Mouse (Mus musculus): Measurements from ENCODE around the gene Olfr1392. TPM values are rescaled to one million over a fixed set of nuclear protein-coding genes. Genes with fewer than 3 reads are reported as not detected.
A peak's percentile ranks its signal among the peaks of the same experiment; 100 is the strongest.

Olfr1392 gene
- polyA plus RNA-seq, 1 experiment: not detected

DNA sequence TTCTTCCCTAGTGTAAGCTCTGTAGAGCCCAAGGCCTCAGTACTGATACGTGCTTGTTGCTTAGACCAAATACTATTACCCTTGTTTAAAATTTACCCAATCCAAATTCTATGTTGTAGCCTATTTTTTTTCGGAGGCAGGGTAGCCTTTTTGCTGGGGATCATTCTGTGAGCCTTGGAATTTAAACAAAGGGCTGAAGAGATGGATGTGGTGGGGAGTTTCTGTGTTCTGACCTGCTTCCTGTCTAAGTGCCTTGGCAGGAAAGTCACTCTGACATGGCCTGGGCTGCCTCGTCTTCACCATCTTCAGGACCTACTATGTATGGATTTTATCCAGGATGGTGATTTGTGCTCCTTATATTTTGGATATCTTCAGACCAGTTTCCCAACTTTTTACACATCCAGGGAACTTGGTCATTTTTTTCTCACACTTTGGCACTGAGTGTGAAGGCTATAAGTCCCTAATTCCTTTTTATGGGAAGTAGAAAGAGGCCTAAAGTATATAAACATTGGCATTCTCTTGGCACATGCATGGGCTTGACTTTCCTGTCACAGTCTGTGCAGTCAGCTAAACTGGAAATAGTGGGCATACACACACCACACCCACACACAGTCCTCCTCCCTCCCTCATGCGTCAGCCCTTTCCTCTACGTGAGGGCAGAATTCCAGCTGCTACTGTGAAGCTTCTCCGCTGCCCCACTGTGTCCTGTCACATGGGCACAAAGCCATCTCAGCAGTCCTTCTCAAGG lies 36.7 kb upstream of the Olfr1392 start:
- Histone ChIP-seq H3K4me2 (ENCODE audit: low read depth) (peak overlapping the region; percentile 83), H3K27me3 (ENCODE audit: control insufficient read depth, insufficient read depth, insufficient read length) (no peaks in the 10 kb centered on the region), H3K4me3 (no peak overlapping the region), H3K36me3 (ENCODE audit: control insufficient read depth, insufficient read depth) (no peaks in the 10 kb centered on the region), H3ac (ENCODE audit: control insufficient read depth, insufficient read length) (no peak overlapping the region), H3K79me2 (ENCODE audit: control insufficient read depth, insufficient read depth) (peaks cover 24% of the 10 kb centered on the region)
- TF ChIP-seq MYOG (IDR thresholded peaks at IDR 0.05; ENCODE audit: control insufficient read depth in 1 of 3, insufficient read depth in 1 of 3, insufficient read length in 2 of 3, low read depth in 2 of 3) (no peak), POLR2A (IDR thresholded peaks at IDR 0.05; ENCODE audit: insufficient read length, low read depth) (no peak), MYOD1 (IDR thresholded peaks at IDR 0.05; ENCODE audit: control insufficient read depth in 1 of 3, insufficient read length in 2 of 3, low read depth in 2 of 3) (no peak), TCF3 (IDR thresholded peaks at IDR 0.05; ENCODE audit: insufficient read length, low read depth) (no peak), REST (IDR thresholded peaks at IDR 0.05; ENCODE audit: insufficient read depth, insufficient read length) (no peak), E2F4 (IDR thresholded peaks at IDR 0.05; ENCODE audit: insufficient read depth) (no peak), SRF (IDR thresholded peaks at IDR 0.05; ENCODE audit: control insufficient read depth, insufficient read length, low read depth) (no peak), TCF12 (IDR thresholded peaks at IDR 0.05; ENCODE audit: insufficient read depth, poor library complexity, severe bottlenecking) (no peak), USF1 (IDR thresholded peaks at IDR 0.05; ENCODE audit: low read depth) (no peak), CEBPB (IDR thresholded peaks at IDR 0.05; ENCODE audit: insufficient read depth, poor library complexity, severe bottlenecking) (no peak), MAX (IDR thresholded peaks at IDR 0.05; ENCODE audit: low read depth) (no peak)

DNA sequence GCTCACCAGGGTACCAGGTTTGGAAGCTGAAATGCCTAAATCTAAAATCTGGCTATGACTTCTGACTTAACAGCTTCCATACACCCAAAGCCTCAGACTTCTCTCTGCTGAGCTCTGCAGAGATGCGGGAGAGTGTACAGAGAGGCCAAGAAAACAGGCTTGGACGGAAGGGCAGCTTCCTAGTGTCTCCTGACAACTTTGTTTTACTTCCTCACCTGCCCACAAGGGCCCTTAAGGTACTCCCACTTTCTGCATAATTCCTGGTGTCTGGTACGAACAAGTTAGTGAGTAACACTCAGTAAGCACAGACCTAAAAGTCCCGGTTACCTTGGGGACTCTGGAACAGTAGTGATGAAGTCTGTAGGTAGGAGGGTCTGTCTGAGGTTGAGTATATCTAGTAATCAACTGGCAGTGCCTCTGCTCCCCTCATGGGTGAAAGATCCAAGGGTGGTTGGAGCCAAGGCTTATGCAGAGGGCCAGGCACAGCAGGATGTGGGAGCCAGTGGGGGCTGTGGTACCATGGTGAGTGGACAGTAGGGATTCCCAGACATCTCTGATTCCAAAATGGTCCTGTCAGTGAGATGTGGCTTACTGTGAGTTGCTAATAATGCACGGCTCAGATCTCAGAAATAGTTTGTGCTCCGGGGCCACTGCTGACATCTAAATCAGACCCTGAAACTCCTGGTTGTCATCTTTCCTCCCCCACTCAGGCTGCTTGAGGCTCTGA lies 35.9 kb upstream of the Olfr1392 start:
- H3K27me3 ChIP-seq (ENCODE audit: control insufficient read depth, insufficient read depth, insufficient read length): no peaks in the 10 kb centered on the region
- TF ChIP-seq MYOG (IDR thresholded peaks at IDR 0.05; ENCODE audit: control insufficient read depth in 1 of 3, insufficient read depth in 1 of 3, insufficient read length in 2 of 3, low read depth in 2 of 3) (no peak), E2F4 (IDR thresholded peaks at IDR 0.05; ENCODE audit: insufficient read depth) (no peak), SRF (IDR thresholded peaks at IDR 0.05; ENCODE audit: control insufficient read depth, insufficient read length, low read depth) (no peak), POLR2AphosphoS2 (IDR thresholded peaks at IDR 0.05; ENCODE audit: insufficient read length, low read depth) (no peak), MAX (IDR thresholded peaks at IDR 0.05; ENCODE audit: low read depth) (no peak), TCF12 (IDR thresholded peaks at IDR 0.05; ENCODE audit: insufficient read depth, poor library complexity, severe bottlenecking) (no peak), USF1 (IDR thresholded peaks at IDR 0.05; ENCODE audit: low read depth) (no peak), POLR2A (IDR thresholded peaks at IDR 0.05; ENCODE audit: insufficient read length, low read depth) (no peak), REST (IDR thresholded peaks at IDR 0.05; ENCODE audit: insufficient read depth, insufficient read length) (no peak), MYOD1 (IDR thresholded peaks at IDR 0.05; ENCODE audit: control insufficient read depth in 1 of 3, insufficient read length in 2 of 3, low read depth in 2 of 3) (no peak), CEBPB (IDR thresholded peaks at IDR 0.05; ENCODE audit: insufficient read depth, poor library complexity, severe bottlenecking) (no peak), TCF3 (IDR thresholded peaks at IDR 0.05; ENCODE audit: insufficient read length, low read depth) (no peak)
- no peaks in the 10 kb centered on the region for H3K36me3 ChIP-seq (ENCODE audit: control insufficient read depth, insufficient read depth)
- H3K79me2 ChIP-seq (ENCODE audit: control insufficient read depth, insufficient read depth): peaks cover 24% of the 10 kb centered on the region
- peak overlapping the region; percentile 83 for H3K4me2 ChIP-seq (ENCODE audit: low read depth)
- H3ac ChIP-seq (ENCODE audit: control insufficient read depth, insufficient read length): no peak overlapping the region
- H3K4me3 ChIP-seq: peak overlapping the region; percentile 55

DNA sequence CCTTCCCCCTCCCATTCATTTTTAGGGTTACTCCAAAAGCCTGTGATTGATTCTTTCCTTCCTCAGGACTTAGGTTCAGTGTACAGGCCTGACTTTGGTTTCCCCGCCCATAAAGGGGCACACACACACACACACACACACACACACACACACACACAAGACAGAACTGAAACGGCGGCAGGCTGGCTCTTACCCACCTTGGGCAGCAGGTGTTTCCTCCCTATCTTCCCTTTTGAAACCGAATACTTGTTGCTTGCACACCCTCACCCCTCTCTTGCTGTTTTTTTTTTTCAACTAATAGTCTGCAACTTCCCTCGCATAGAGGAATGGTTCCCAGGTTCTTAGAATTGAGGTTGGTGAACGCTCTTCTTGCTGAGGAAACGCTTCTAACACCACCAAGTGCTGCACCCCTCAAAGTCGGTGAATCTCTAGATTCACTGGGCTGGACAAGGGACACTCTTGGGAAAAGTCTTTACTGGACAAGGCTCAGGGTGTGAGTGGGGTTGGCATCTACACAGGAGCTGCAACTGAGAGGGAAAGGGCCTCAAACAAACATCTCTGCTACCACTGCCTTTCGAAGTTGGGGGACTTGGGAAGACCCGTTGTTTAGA lies 35.2 kb upstream of the Olfr1392 start:
- peak overlapping the region; percentile 83 for H3K4me2 ChIP-seq (ENCODE audit: low read depth)
- no peaks in the 10 kb centered on the region for H3K36me3 ChIP-seq (ENCODE audit: control insufficient read depth, insufficient read depth)
- peaks cover 24% of the 10 kb centered on the region for H3K79me2 ChIP-seq (ENCODE audit: control insufficient read depth, insufficient read depth)
- TF ChIP-seq CEBPB (IDR thresholded peaks at IDR 0.05; ENCODE audit: insufficient read depth, poor library complexity, severe bottlenecking) (no peak), POLR2AphosphoS2 (IDR thresholded peaks at IDR 0.05; ENCODE audit: insufficient read length, low read depth) (no peak), REST (IDR thresholded peaks at IDR 0.05; ENCODE audit: insufficient read depth, insufficient read length) (no peak), MYOD1 (IDR thresholded peaks at IDR 0.05; ENCODE audit: control insufficient read depth in 1 of 3, insufficient read length in 2 of 3, low read depth in 2 of 3) (no peak), MAX (IDR thresholded peaks at IDR 0.05; ENCODE audit: low read depth) (no peak), USF1 (IDR thresholded peaks at IDR 0.05; ENCODE audit: low read depth) (no peak), TCF3 (IDR thresholded peaks at IDR 0.05; ENCODE audit: insufficient read length, low read depth) (no peak), POLR2A (IDR thresholded peaks at IDR 0.05; ENCODE audit: insufficient read length, low read depth) (no peak), SRF (IDR thresholded peaks at IDR 0.05; ENCODE audit: control insufficient read depth, insufficient read length, low read depth) (no peak), E2F4 (IDR thresholded peaks at IDR 0.05; ENCODE audit: insufficient read depth) (no peak), TCF12 (IDR thresholded peaks at IDR 0.05; ENCODE audit: insufficient read depth, poor library complexity, severe bottlenecking) (no peak), MYOG (IDR thresholded peaks at IDR 0.05; ENCODE audit: control insufficient read depth in 1 of 3, insufficient read depth in 1 of 3, insufficient read length in 2 of 3, low read depth in 2 of 3) (no peak)
- peak overlapping the region; percentile 29 for H3ac ChIP-seq (ENCODE audit: control insufficient read depth, insufficient read length)
- H3K4me3 ChIP-seq: peak overlapping the region; percentile 55
- no peaks in the 10 kb centered on the region for H3K27me3 ChIP-seq (ENCODE audit: control insufficient read depth, insufficient read depth, insufficient read length)

All from myocyte (in vitro differentiated cells).